Mouse (Mus musculus) cerebellum, adult 2 months (tissue): ENCODE data around the gene Myo18a.

Experiments used
- CTCF ChIP-seq: fragments of 200-500 bp; IDR thresholded peaks from 2 replicates; pipeline ENCODE4 v1.5.1; 2011; ENCODE audit warnings: low read depth, mild to moderate bottlenecking, control low read depth, low read length, moderate library complexity, borderline replicate concordance; ENCODE audit not compliant: insufficient read depth
- POLR2A ChIP-seq: fragments of 200-500 bp; IDR thresholded peaks from 2 replicates; pipeline ENCODE4 v1.6.1; 2011; ENCODE audit warnings: low read length, control low read depth, borderline replicate concordance; ENCODE audit not compliant: insufficient read depth

- no peak for TF ChIP-seq POLR2A
- TF ChIP-seq CTCF: no peak
Measured at GRCm38 (mm10) chr11:77713736-77714135, 49.3 kb upstream of the Myo18a start.
